Mouse (Mus musculus) urinary bladder, postnatal 10 days (tissue): ENCODE results near the gene 1700013F07Rik.
A peak's percentile ranks its signal among the peaks of the same experiment; 100 is the strongest.
"Not testable (repeated sequence)": the region's sequence is repeated elsewhere in the genome, so short reads cannot be mapped to it uniquely, and the experiment has no call there.

Experiments used
- DNase-seq: peaks from one replicate; pipeline ENCODE4 v3.0.0; 2022; ENCODE audit warnings: low spot score

1700013F07Rik gene

GRCm38 (mm10) chr3:108554111-108554561, 20.2 kb downstream of the 1700013F07Rik start:
- DNase-seq = no peak

GRCm38 (mm10) chr3:108554587-108555312, 20.8 kb downstream of the 1700013F07Rik start:
- peak; percentile 69 for DNase-seq

GRCm38 (mm10) chr3:108557888-108558287, 23.9 kb downstream of the 1700013F07Rik start:
- DNase-seq = no peak

- DNase-seq = peak; percentile 85
Observed at GRCm38 (mm10) chr3:108562133-108562730, 28.3 kb downstream of the 1700013F07Rik start, which contains the start of gene Tmem167b. Tmem167b (minus strand) TSS chr3:108562466.

GRCm38 (mm10) chr3:108562777-108563271, 28.9 kb downstream of the 1700013F07Rik start:
- no peak for DNase-seq

GRCm38 (mm10) chr3:108563309-108563708, 29.4 kb downstream of the 1700013F07Rik start:
- DNase-seq = no peak

- DNase-seq = no peak
Observed at GRCm38 (mm10) chr3:108567990-108568877, 34.3 kb downstream of the 1700013F07Rik start.

GRCm38 (mm10) chr3:108569636-108570035, 35.7 kb downstream of the 1700013F07Rik start:
- not testable (repeated sequence) for DNase-seq

GRCm38 (mm10) chr3:108570813-108571212, 36.9 kb downstream of the 1700013F07Rik start:
- no peak for DNase-seq

- DNase-seq = peak; percentile 91
Observed at GRCm38 (mm10) chr3:108571443-108572294, 37.7 kb downstream of the 1700013F07Rik start, which contains the start of gene Taf13. Taf13 (plus strand) TSS chr3:108571698.

- no peak for DNase-seq
Observed at GRCm38 (mm10) chr3:108572309-108573010, 38.5 kb downstream of the 1700013F07Rik start.

GRCm38 (mm10) chr3:108574018-108574417, 40.1 kb downstream of the 1700013F07Rik start:
- DNase-seq = no peak

GRCm38 (mm10) chr3:108584580-108584979, 50.6 kb downstream of the 1700013F07Rik start:
- DNase-seq = no peak

- no peak for DNase-seq
Observed at GRCm38 (mm10) chr3:108588446-108588845, 54.5 kb downstream of the 1700013F07Rik start.

GRCm38 (mm10) chr3:108590786-108591529, 57.0 kb downstream of the 1700013F07Rik start, which contains the start of gene Wdr47:
Wdr47 (plus strand) TSS chr3:108591279.
- peak; percentile 78 for DNase-seq

GRCm38 (mm10) chr3:108591530-108592522, 57.9 kb downstream of the 1700013F07Rik start:
- peak; percentile 14 for DNase-seq
